In genomic region chr2:151967792-151968191, GRCm38 (mm10) we compare ENCODE assay signal across 11 mouse cellular contexts. TPM values are rescaled to one million over a fixed set of nuclear protein-coding genes. Genes with fewer than 3 reads are reported as not detected.
DNase-seq lines count a peak whose midpoint lies in the region; ATAC-seq and TF ChIP-seq lines count a peak whose summit lies in the region.
"Had no signal": no experiment of that assay in that cellular context is flagged by ENCODE, and none has a peak within 500 bp of the region (broad histone marks: within the 10 kb centered on the region; RNA-seq: fewer than 3 reads in every experiment).

No protein-coding gene starts in this region.

- no peak for ATAC-seq in forebrain, embryonic 16.5 days
- no peak for ATAC-seq in neural tube, embryonic 14.5 days (ENCODE audit: low read depth)
- ATAC-seq: liver, embryonic 12.5 days had no signal

- intact Hi-C loops in heart, adult 2 months (cut with DNase I): no loop called here
- intact Hi-C loops in heart, postnatal 25 days (cut with DNase I): no loop called here

- no peak for DNase-seq in heart, adult 2 months
- DNase-seq in heart, postnatal 25 days (ENCODE audit: low spot score): no peak
- no peak for DNase-seq in limb, embryonic 10.5 days (ENCODE audit: low spot score)
- no peak for DNase-seq in adrenal gland, adult (ENCODE audit: inconsistent age in 2 of 2, low spot score in 1 of 2)
- DNase-seq in right cerebral cortex, postnatal 4 days: no peak
- no peak for DNase-seq in cerebellum, adult 8-10 months
- DNase-seq: adrenal gland, adult 8-10 months; layer of hippocampus, postnatal 36 days had no signal

- peak overlapping the region; percentile 8 for H3K27ac ChIP-seq in heart, adult 2 months
- H3K27ac ChIP-seq in forebrain, embryonic 16.5 days (ENCODE audit: low read length): peak overlapping the region; percentile 56
- H3K27ac ChIP-seq in limb, embryonic 10.5 days: peak overlapping the region; percentile 74
- H3K27ac ChIP-seq in neural tube, embryonic 14.5 days (ENCODE audit: low read depth, low read length): peak overlapping the region; percentile 73
- H3K27ac ChIP-seq: liver, embryonic 12.5 days had no signal

- no peaks in the 10 kb centered on the region for H3K9me3 ChIP-seq in forebrain, embryonic 16.5 days (ENCODE audit: control insufficient read depth, low read length)
- H3K9me3 ChIP-seq in limb, embryonic 10.5 days (replicated peaks): no peaks in the 10 kb centered on the region
- no peaks in the 10 kb centered on the region for H3K9me3 ChIP-seq in neural tube, embryonic 14.5 days (ENCODE audit: control insufficient read depth, low read length)
- H3K9me3 ChIP-seq: liver, embryonic 12.5 days had no signal

- TF ChIP-seq EP300 in heart, adult 2 months (IDR thresholded peaks at IDR 0.05; ENCODE audit: insufficient read depth, low read depth, low read length): no peak

- no peak overlapping the region for H3K4me3 ChIP-seq in heart, adult 2 months
- no peak overlapping the region for H3K4me3 ChIP-seq in forebrain, embryonic 16.5 days (replicated peaks; ENCODE audit: low read length)
- no peak overlapping the region for H3K4me3 ChIP-seq in limb, embryonic 10.5 days
- H3K4me3 ChIP-seq in neural tube, embryonic 14.5 days (ENCODE audit: low read depth, low read length): no peak overlapping the region
- H3K4me3 ChIP-seq: liver, embryonic 12.5 days had no signal

- no peaks in the 10 kb centered on the region; the same call in 1 of the 2 replicates for H3K36me3 ChIP-seq in heart, adult 2 months (ENCODE audit: control insufficient read depth, insufficient read depth, low read length)
- no peaks in the 10 kb centered on the region for H3K36me3 ChIP-seq in forebrain, embryonic 16.5 days (ENCODE audit: control insufficient read depth, insufficient read depth)
- H3K36me3 ChIP-seq in limb, embryonic 10.5 days: peaks cover 34% of the 10 kb centered on the region
- no peaks in the 10 kb centered on the region for H3K36me3 ChIP-seq in neural tube, embryonic 14.5 days (ENCODE audit: control insufficient read depth, insufficient read depth, low read length)

- H3K27me3 ChIP-seq in heart, adult 2 months (ENCODE audit: control insufficient read depth, insufficient read depth, low read length): no peaks in the 10 kb centered on the region
- no peaks in the 10 kb centered on the region for H3K27me3 ChIP-seq in forebrain, embryonic 16.5 days (replicated peaks; ENCODE audit: control insufficient read depth, insufficient read depth, low read length)
- H3K27me3 ChIP-seq in limb, embryonic 10.5 days (ENCODE audit: low read depth, poor library complexity, severe bottlenecking): peaks cover 21% of the 10 kb centered on the region
- H3K27me3 ChIP-seq in neural tube, embryonic 14.5 days (ENCODE audit: control insufficient read depth, insufficient read depth, low read length): no peaks in the 10 kb centered on the region

- H3K4me1 ChIP-seq in heart, adult 2 months (ENCODE audit: control insufficient read depth, insufficient read depth, low read length): peaks cover 16% of the 10 kb centered on the region
- H3K4me1 ChIP-seq in forebrain, embryonic 16.5 days (replicated peaks; ENCODE audit: control insufficient read depth, insufficient read depth, low read length): peaks cover 66% of the 10 kb centered on the region
- H3K4me1 ChIP-seq in limb, embryonic 10.5 days: peaks cover 74% of the 10 kb centered on the region
- H3K4me1 ChIP-seq in neural tube, embryonic 14.5 days (ENCODE audit: control insufficient read depth, insufficient read depth, low read length): peaks cover 44% of the 10 kb centered on the region

- no peak overlapping the region for H3K9ac ChIP-seq in heart, adult 2 months (ENCODE audit: low read depth, low read length)
- no peak overlapping the region for H3K9ac ChIP-seq in forebrain, embryonic 16.5 days (replicated peaks; ENCODE audit: low read depth, low read length)
- peak overlapping the region; percentile 18; the same call in 1 of the 2 replicates for H3K9ac ChIP-seq in neural tube, embryonic 14.5 days (replicated peaks; ENCODE audit: low read depth, low read length)
- H3K9ac ChIP-seq: liver, embryonic 12.5 days had no signal

- peak overlapping the region; percentile 36 for H3K4me2 ChIP-seq in forebrain, embryonic 16.5 days (ENCODE audit: low read length)
- H3K4me2 ChIP-seq in neural tube, embryonic 14.5 days (ENCODE audit: low read depth, low read length): peak overlapping the region; percentile 31; the same call in 1 of the 2 replicates
- H3K4me2 ChIP-seq: liver, embryonic 12.5 days had no signal

- no peaks in the 10 kb centered on the region for H3K79me2 ChIP-seq in heart, adult 2 months (replicated peaks; ENCODE audit: control insufficient read depth, insufficient read depth, low read length)

- no peak for TF ChIP-seq POLR2A in heart, adult 2 months (IDR thresholded peaks at IDR 0.05; ENCODE audit: insufficient read depth, low read depth, low read length)

- WGBS in heart, adult 2 months: 87% methylated on average over 2 of the region's 2 CpGs
- 79% methylated on average over 2 of the region's 2 CpGs for WGBS in forebrain, embryonic 16.5 days
- WGBS in limb, embryonic 10.5 days: 76% methylated on average over 2 of the region's 2 CpGs
- 72% methylated on average over 2 of the region's 2 CpGs for WGBS in neural tube, embryonic 14.5 days

- no peak for TF ChIP-seq CTCF in heart, adult 2 months (IDR thresholded peaks at IDR 0.05)

RNA-seq across cellular contexts. Expression of gene Fam110a, which starts 12.2 kb away (rescaled TPM):
- total RNA-seq in heart, adult 2 months (2021): 1 to 10 TPM; 4.3 to 4.7 TPM
- 6.6 and 7.2 TPM in 2 replicates for polyA plus RNA-seq in heart, adult 2 months (2012; rRNA removed)
- total RNA-seq in heart, postnatal 25 days (2021): 1 to 10 TPM; 4.5 to 4.7 TPM
- polyA plus RNA-seq in forebrain, embryonic 16.5 days (2015; fragmentation: Nextera tagmentation; extraction: Ambion mirVana): 66.5 and 69.2 TPM in 2 replicates
- 35.0 and 37.9 TPM in 2 replicates for polyA plus RNA-seq in limb, embryonic 10.5 days (2016; fragmentation: Nextera tagmentation; extraction: Ambion mirVana)
- 36.3 and 36.6 TPM in 2 replicates for polyA plus RNA-seq in neural tube, embryonic 14.5 days (2014; fragmentation: Nextera tagmentation; extraction: Ambion mirVana)

RNA-seq across cellular contexts. Expression of gene Slc52a3, which starts 28.5 kb away (rescaled TPM):
- 1 to 10 TPM; 1.8 to 3.4 TPM for total RNA-seq in heart, adult 2 months (2021)
- polyA plus RNA-seq in heart, adult 2 months (2012; rRNA removed): 2.5 and 2.8 TPM in 2 replicates
- 1 to 10 TPM; 1.8 to 1.9 TPM for total RNA-seq in heart, postnatal 25 days (2021)
- 1.5 and 1.9 TPM in 2 replicates for polyA plus RNA-seq in forebrain, embryonic 16.5 days (2015; fragmentation: Nextera tagmentation; extraction: Ambion mirVana)
- 0.77 and 1.3 TPM in 2 replicates for polyA plus RNA-seq in limb, embryonic 10.5 days (2016; fragmentation: Nextera tagmentation; extraction: Ambion mirVana)
- 0.60 and 1.2 TPM in 2 replicates for polyA plus RNA-seq in neural tube, embryonic 14.5 days (2014; fragmentation: Nextera tagmentation; extraction: Ambion mirVana)

RNA-seq across cellular contexts. Expression of gene Angpt4, which starts 56.8 kb away (rescaled TPM):
- total RNA-seq in heart, adult 2 months (2021): under 1 TPM; 0.23 to 0.27 TPM
- 0.94 and 1.0 TPM in 2 replicates for polyA plus RNA-seq in heart, adult 2 months (2012; rRNA removed)
- total RNA-seq in heart, postnatal 25 days (2021): under 1 TPM; 0.13 to 0.39 TPM
- 0.10 and 0.14 TPM in 2 replicates for polyA plus RNA-seq in forebrain, embryonic 16.5 days (2015; fragmentation: Nextera tagmentation; extraction: Ambion mirVana)
- polyA plus RNA-seq in limb, embryonic 10.5 days (2016; fragmentation: Nextera tagmentation; extraction: Ambion mirVana): 0.46 and 0.48 TPM in 2 replicates
- polyA plus RNA-seq in neural tube, embryonic 14.5 days (2014; fragmentation: Nextera tagmentation; extraction: Ambion mirVana): 0.11 and 0.62 TPM in 2 replicates

Comparison
In these comparisons a context has a peak if more than half of its experiments do, and no peak if none do; other contexts are left out.
1. H3K27ac ChIP-seq: peak in every context shown above with its lines; median percentile 74 in limb, embryonic 10.5 days; 73 in neural tube, embryonic 14.5 days; 56 in forebrain, embryonic 16.5 days; 8 in heart, adult 2 months.